In the genomic region with DNA sequence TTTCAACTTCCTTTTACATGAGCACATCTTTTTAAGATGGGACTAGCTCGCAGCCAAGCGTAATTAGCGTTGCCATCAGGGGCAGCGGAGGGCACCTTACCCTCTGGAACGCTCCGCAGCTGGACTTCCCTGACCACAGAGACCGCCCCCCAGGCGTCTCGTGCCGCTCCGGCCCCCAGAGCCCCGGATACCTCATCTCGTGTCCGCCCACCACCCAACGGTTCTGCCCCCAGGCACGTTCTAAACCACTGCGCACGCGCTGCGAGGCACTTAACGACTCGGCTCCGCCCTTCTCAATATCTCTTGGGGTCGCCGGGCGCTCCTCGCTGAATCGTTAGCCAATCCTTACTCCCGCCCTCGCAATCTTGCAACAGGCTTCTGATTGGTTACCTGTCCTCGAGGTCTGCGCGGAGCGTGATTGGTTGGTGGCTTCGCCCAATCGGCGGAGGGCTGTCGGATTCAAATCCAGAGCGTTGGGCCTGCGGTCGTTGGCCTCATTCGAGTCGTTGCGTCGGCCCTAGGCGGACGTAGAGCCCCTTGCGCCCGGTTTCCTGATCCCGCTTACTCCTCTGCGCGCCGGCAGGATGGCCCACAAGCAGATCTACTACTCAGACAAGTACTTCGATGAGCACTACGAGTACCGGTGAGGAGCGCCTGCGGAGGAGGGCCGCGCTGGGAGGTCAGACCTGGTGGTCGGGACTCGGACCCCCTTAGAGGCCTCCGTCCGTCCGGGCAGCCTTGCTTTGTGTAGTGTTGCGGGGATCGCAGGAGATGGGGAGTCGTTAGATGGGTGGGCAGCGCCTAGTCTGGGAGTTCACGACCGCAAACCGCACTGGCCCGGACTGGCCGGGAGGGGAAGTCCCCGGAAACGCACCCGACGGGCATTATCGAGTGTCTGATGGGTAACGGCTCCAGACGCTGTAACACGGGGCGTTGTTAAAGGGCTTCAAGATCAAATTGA, we compare ENCODE assay signal across 7 mouse cellular contexts. TPM values are rescaled to one million over a fixed set of nuclear protein-coding genes. Genes with fewer than 3 reads are reported as not detected.
A peak's percentile ranks its signal among the peaks of the same experiment; 100 is the strongest.
DNase-seq lines count a peak whose midpoint lies in the region; ATAC-seq lines count a peak whose summit lies in the region.

A gene (plus strand): TSS at position 404 of the 961 bp plus-strand sequence.

- under 1% methylated on average over 83 of the region's 83 CpGs for WGBS in embryonic facial prominence, embryonic 12.5 days
- under 1% methylated on average over 83 of the region's 83 CpGs for WGBS in limb, embryonic 11.5 days
- under 1% methylated on average over 83 of the region's 83 CpGs for WGBS in midbrain, embryonic 14.5 days

- no peaks in the 10 kb centered on the region for H3K9me3 ChIP-seq in embryonic facial prominence, embryonic 12.5 days
- no peaks in the 10 kb centered on the region for H3K9me3 ChIP-seq in limb, embryonic 11.5 days (ENCODE audit: control insufficient read depth, low read length)
- H3K9me3 ChIP-seq in midbrain, embryonic 14.5 days (ENCODE audit: control insufficient read depth, low read length): no peaks in the 10 kb centered on the region

- peak within 1 kb of the TSS; percentile 75 for H3K27ac ChIP-seq in embryonic facial prominence, embryonic 12.5 days
- H3K27ac ChIP-seq in limb, embryonic 11.5 days (replicated peaks; ENCODE audit: low read depth, low read length): peak within 1 kb of the TSS; percentile 47
- H3K27ac ChIP-seq in midbrain, embryonic 14.5 days (replicated peaks; ENCODE audit: low read depth, low read length): peak within 1 kb of the TSS; percentile 23

- no peaks in the 10 kb centered on the region for H3K27me3 ChIP-seq in embryonic facial prominence, embryonic 12.5 days
- H3K27me3 ChIP-seq in limb, embryonic 11.5 days (ENCODE audit: control insufficient read depth, insufficient read depth, low read length): no peaks in the 10 kb centered on the region
- H3K27me3 ChIP-seq in midbrain, embryonic 14.5 days (ENCODE audit: control insufficient read depth, insufficient read depth, low read length): no peaks in the 10 kb centered on the region

- peak within 1 kb of the TSS; percentile 72 for H3K4me2 ChIP-seq in embryonic facial prominence, embryonic 12.5 days (replicated peaks)
- peak within 1 kb of the TSS; percentile 47 for H3K4me2 ChIP-seq in limb, embryonic 11.5 days (ENCODE audit: low read depth, severe bottlenecking)
- peak within 1 kb of the TSS; percentile 85 for H3K4me2 ChIP-seq in midbrain, embryonic 14.5 days (ENCODE audit: low read length)

- peak; percentile 95 for ATAC-seq in embryonic facial prominence, embryonic 12.5 days (ENCODE audit: insufficient number of reproducible peaks, insufficient read depth, low FRiP score, low TSS enrichment)
- ATAC-seq in limb, embryonic 11.5 days (ENCODE audit: insufficient number of reproducible peaks, low FRiP score, low TSS enrichment, low read depth): peak; percentile 97
- ATAC-seq in midbrain, embryonic 14.5 days (ENCODE audit: low FRiP score, low TSS enrichment): peak; percentile 99

- DNase-seq in adrenal gland, postnatal 25 days: peak; percentile 95
- DNase-seq in heart, adult 11 months: peak; percentile 100
- DNase-seq in kidney, adult 18-20 months: peak; percentile 96
- peak; percentile 98 for DNase-seq in limb, embryonic 11.5 days (ENCODE audit: low spot score)
- DNase-seq in midbrain, embryonic 14.5 days: peak; percentile 99
- peak; percentile 90 to 94 for DNase-seq in spleen, adult 18-20 months

- H3K36me3 ChIP-seq in embryonic facial prominence, embryonic 12.5 days: no peaks in the 10 kb centered on the region
- no peaks in the 10 kb centered on the region for H3K36me3 ChIP-seq in limb, embryonic 11.5 days (ENCODE audit: control insufficient read depth, insufficient read depth, low read length)
- no peaks in the 10 kb centered on the region for H3K36me3 ChIP-seq in midbrain, embryonic 14.5 days (ENCODE audit: control insufficient read depth, insufficient read depth, low read length)

- peaks cover 21% of the 10 kb centered on the region for H3K4me1 ChIP-seq in embryonic facial prominence, embryonic 12.5 days
- H3K4me1 ChIP-seq in limb, embryonic 11.5 days (ENCODE audit: control insufficient read depth, insufficient read depth, low read length): peaks cover 3% of the 10 kb centered on the region; the same call in 1 of the 2 replicates
- peaks cover 5% of the 10 kb centered on the region; the same call in 1 of the 2 replicates for H3K4me1 ChIP-seq in midbrain, embryonic 14.5 days (ENCODE audit: control insufficient read depth, insufficient read depth, low read length)

- peak within 1 kb of the TSS; percentile 89 for H3K4me3 ChIP-seq in embryonic facial prominence, embryonic 12.5 days
- H3K4me3 ChIP-seq in limb, embryonic 11.5 days (ENCODE audit: low read depth, low read length): peak within 1 kb of the TSS; percentile 61
- peak within 1 kb of the TSS; percentile 55 for H3K4me3 ChIP-seq in midbrain, embryonic 14.5 days (replicated peaks; ENCODE audit: low read depth, low read length)

- H3K9ac ChIP-seq in embryonic facial prominence, embryonic 12.5 days: peak within 1 kb of the TSS; percentile 87
- H3K9ac ChIP-seq in limb, embryonic 11.5 days (ENCODE audit: low read length): peak within 1 kb of the TSS; percentile 85
- H3K9ac ChIP-seq in midbrain, embryonic 14.5 days (replicated peaks; ENCODE audit: low read length): peak within 1 kb of the TSS; percentile 51

RNA-seq across cellular contexts. Expression of the gene that starts here (rescaled TPM):
- total RNA-seq in adrenal gland, postnatal 25 days (2021): 19.5 and 20.8 TPM in 2 replicates
- 283 and 304 TPM in 2 replicates for polyA plus RNA-seq in embryonic facial prominence, embryonic 12.5 days (2016; fragmentation: Nextera tagmentation; extraction: Ambion mirVana)
- 464 and 467 TPM in 2 replicates for polyA plus RNA-seq in limb, embryonic 11.5 days (2014; fragmentation: Nextera tagmentation; extraction: Ambion mirVana)
- 48.1 and 69.3 TPM in 2 replicates for polyA plus RNA-seq in midbrain, embryonic 14.5 days (2014; fragmentation: Nextera tagmentation; extraction: Ambion mirVana)

Comparison
In these comparisons a context has a peak if more than half of its experiments do, and no peak if none do; other contexts are left out.
1. Peak in every context shown above with its lines: DNase-seq, ATAC-seq, H3K4me3 ChIP-seq and H3K27ac ChIP-seq.
2. H3K27ac ChIP-seq: peak in every context shown above with its lines; median percentile 75 in embryonic facial prominence, embryonic 12.5 days; 47 in limb, embryonic 11.5 days; 23 in midbrain, embryonic 14.5 days.